Mouse (Mus musculus) liver, postnatal 0 days (tissue): Measurements from ENCODE around the gene Gm17359. TPM values are rescaled to one million over a fixed set of nuclear protein-coding genes. Genes with fewer than 3 reads are reported as not detected.

ENCODE experiments used
- ATAC-seq: fragments of 200-750 bp; cut with Nextera tagmentation; 2 replicates; pipeline ENCODE4 v1.8.0; 2017; ENCODE audit warnings: mild to moderate bottlenecking, moderate library complexity
- DNase-seq: peaks from one replicate; pipeline ENCODE4 v3.0.0-alpha.2; 2016
- H3K27ac ChIP-seq: fragments of 300-500 bp; sonication (generic); 2 replicates; pipeline ENCODE4 v1.5.1; 2014; ENCODE audit warnings: antibody characterized with exemption, moderate library complexity, mild to moderate bottlenecking, low read depth
- H3K27me3 ChIP-seq: fragments of 300-500 bp; sonication (generic); 2 replicates; pipeline ENCODE4 v1.6.1; 2014; ENCODE audit warnings: low read length, control low read depth, mixed read lengths; ENCODE audit not compliant: insufficient read depth
- H3K36me3 ChIP-seq: fragments of 300-500 bp; sonication (generic); replicated peaks from 2 replicates; pipeline ENCODE4 v1.6.1; 2014; ENCODE audit warnings: mild to moderate bottlenecking, control low read depth, low read length, moderate library complexity, mixed read lengths; ENCODE audit not compliant: insufficient read depth
- H3K4me1 ChIP-seq: fragments of 300-500 bp; sonication (generic); 2 replicates; pipeline ENCODE4 v1.6.1; 2014; ENCODE audit warnings: antibody characterized with exemption, mild to moderate bottlenecking, control low read depth; ENCODE audit not compliant: insufficient read depth
- H3K4me2 ChIP-seq: fragments of 300-500 bp; sonication (generic); 2 replicates; pipeline ENCODE4 v1.6.1; 2014; ENCODE audit warnings: low read depth, mild to moderate bottlenecking, low read length, moderate library complexity, mixed read lengths
- H3K4me3 ChIP-seq: fragments of 300-500 bp; sonication (generic); 2 replicates; pipeline ENCODE4 v1.5.1; 2014; ENCODE audit warnings: low read depth, low read length
- H3K9ac ChIP-seq: fragments of 300-500 bp; sonication (generic); replicated peaks from 2 replicates; pipeline ENCODE4 v1.6.1; 2014; ENCODE audit warnings: mild to moderate bottlenecking, moderate library complexity
- H3K9me3 ChIP-seq: fragments of 300-500 bp; sonication (generic); 2 replicates; pipeline ENCODE4 v1.6.1; 2016; ENCODE audit warnings: mild to moderate bottlenecking, control low read depth, low read length, mixed read lengths
- CTCF ChIP-seq: sonication (generic); IDR thresholded peaks from 2 replicates; pipeline ENCODE4 v1.5.1; 2016; ENCODE audit warnings: antibody characterized with exemption, low read depth
- EP300 ChIP-seq: IDR thresholded peaks from 2 replicates; pipeline ENCODE4 v1.6.1; 2016; ENCODE audit warnings: antibody characterized with exemption, low read depth, mild to moderate bottlenecking
- WGBS: fragments of 180-500 bp; shearing (Covaris S2); extraction: QIAGEN DNeasy Blood & Tissue Kit; methylation state at CpG from one replicate; pipeline ENCODE4 v1.1.7; 2014; ENCODE audit not compliant: insufficient replicate concordance; 5-methylcytosine and 5-hydroxymethylcytosine counted together
- polyA plus RNA-seq: library from polyadenylated mRNA; unstranded; fragments of >200 nt; fragmentation: Nextera tagmentation; extraction: Ambion mirVana; gene quantifications from 2 replicates; pipeline ENCODE4 v1.2.1, GENCODE M21; 2015

The Gm17359 gene
- polyA plus RNA-seq, 1 experiment from 2014 or later = 0.09 TPM

DNA sequence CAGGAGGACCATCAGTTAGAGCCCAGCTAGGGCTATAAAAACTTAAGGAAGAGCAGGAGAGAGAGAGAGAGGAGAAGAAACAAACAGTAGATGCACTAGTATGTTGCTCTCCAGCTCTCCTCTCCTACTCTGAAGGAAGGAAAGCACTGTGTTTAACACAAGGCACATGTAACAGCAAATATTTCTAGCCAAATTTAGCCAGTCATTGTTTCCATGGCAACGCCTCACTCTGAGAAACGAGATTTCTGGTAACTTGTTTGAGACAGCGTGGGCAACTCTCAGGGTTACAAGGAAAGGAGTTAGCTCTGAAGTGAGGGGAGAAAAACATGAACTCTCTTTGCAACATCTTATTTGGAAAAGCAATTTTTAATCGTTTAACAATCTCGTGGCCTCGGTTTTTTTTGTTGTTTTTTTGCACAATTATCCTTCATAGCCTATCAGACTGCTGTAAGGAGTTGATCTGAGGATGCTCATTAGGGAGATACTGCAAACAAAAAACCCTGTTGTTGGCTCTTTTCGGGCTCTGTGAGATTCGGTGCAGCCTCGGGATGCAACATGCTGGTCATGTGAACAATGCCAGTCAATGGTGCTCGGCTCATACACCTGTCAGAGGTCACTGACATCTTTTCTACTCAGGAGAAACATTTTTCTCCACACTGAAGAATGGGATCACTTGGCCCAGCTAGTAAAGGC, 22.3 kb upstream of the Gm17359 start:
- no peak overlapping the region for H3K9ac ChIP-seq
- no peaks in the 10 kb centered on the region for H3K36me3 ChIP-seq
- no peaks in the 10 kb centered on the region for H3K9me3 ChIP-seq
- TF ChIP-seq EP300 (no peak), CTCF (no peak)
- no peaks in the 10 kb centered on the region for H3K4me1 ChIP-seq
- 62% methylated on average over 10 of the region's 10 CpGs for WGBS
- H3K27me3 ChIP-seq = no peaks in the 10 kb centered on the region
- DNase-seq (no peak), ATAC-seq (no peak)
- no peak overlapping the region for H3K4me2 ChIP-seq
- H3K27ac ChIP-seq = no peak overlapping the region
- no peak overlapping the region for H3K4me3 ChIP-seq

DNA sequence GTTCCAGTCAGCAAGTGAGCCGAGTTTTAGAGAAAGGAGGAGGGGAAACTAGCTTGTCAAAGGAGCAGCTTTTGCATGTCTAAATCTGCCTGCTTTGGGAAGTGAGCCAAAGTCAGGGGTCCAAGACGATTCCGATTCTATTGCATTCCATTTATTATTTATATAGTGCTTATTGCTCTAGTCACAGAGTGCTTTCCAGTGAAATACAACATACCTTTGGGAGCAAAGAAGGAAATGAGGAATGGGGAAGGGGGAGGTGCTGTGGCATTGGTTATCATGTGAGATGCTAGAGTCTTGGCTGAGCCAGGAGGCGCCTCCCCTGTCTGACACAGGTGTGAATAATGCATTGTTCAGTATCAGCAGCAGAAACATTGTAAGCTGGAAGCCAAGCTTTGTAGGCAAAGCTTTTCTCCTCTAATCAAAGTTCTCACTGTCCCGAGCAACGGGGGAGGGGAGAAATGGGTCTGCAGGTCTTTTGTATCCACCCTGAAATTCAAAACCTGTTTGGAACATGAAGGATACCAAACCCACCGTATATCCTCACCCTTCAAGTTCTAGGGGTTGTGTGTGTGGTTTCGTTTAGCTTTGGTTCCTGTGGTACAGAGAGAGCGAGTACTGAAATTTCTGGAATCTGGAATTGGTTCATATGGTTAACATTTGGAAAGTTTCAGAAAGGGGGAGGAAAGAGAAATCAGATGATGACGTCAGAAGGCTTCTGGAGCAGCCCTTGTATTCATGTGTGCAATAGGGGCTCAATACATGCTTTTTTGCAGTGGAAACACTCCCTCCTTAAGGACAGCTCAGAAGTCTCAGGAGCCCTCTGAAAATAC, 11.5 kb upstream of the Gm17359 start:
- H3K4me3 ChIP-seq = no peak overlapping the region
- no peaks in the 10 kb centered on the region for H3K36me3 ChIP-seq
- H3K27ac ChIP-seq = no peak overlapping the region
- no peak for TF ChIP-seq EP300
- no peak for TF ChIP-seq CTCF
- DNase-seq (no peak), ATAC-seq (no peak)
- H3K27me3 ChIP-seq = no peaks in the 10 kb centered on the region
- H3K9ac ChIP-seq = no peak overlapping the region
- H3K9me3 ChIP-seq = no peaks in the 10 kb centered on the region
- H3K4me1 ChIP-seq = no peaks in the 10 kb centered on the region
- H3K4me2 ChIP-seq = no peak overlapping the region
- 55% methylated on average over 10 of the region's 10 CpGs for WGBS

DNA sequence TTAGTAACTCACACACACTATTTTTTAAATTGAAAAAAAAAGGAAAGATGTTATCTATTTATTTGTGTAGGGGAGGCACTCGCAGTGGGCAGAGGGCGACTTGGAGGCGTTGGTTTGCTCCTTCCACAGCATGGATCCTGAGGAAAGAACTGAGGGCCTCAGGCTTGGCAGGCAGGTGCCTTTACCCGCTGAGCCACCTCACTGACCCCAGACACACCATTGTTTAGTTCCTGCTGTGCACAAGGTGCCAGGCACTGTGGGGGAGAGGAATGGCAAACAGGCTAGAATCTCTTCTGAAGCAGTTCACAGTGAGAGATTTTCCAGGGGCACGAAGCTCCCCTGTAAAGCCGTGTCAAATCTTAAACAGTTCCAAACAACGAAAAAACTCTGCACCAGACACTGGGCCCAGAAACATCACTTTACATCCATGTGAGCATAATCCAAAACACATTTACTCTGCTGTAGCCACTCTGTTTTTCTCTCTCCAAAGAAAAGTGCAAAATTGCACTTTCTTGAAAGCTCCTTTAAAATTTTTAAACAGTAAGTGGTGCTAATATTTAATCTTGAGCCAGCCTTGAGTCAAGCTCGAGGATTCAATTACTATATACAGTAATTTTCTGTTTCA, 6.7 kb upstream of the Gm17359 start:
- no peak overlapping the region for H3K27ac ChIP-seq
- WGBS = 58% methylated on average over 8 of the region's 8 CpGs
- ATAC-seq (no peak), DNase-seq (no peak)
- no peaks in the 10 kb centered on the region for H3K27me3 ChIP-seq
- no peaks in the 10 kb centered on the region for H3K4me1 ChIP-seq
- H3K9ac ChIP-seq = no peak overlapping the region
- no peak overlapping the region for H3K4me3 ChIP-seq
- H3K4me2 ChIP-seq = no peak overlapping the region
- H3K36me3 ChIP-seq = no peaks in the 10 kb centered on the region
- H3K9me3 ChIP-seq = no peaks in the 10 kb centered on the region
- TF ChIP-seq EP300 = no peak
- no peak for TF ChIP-seq CTCF

DNA sequence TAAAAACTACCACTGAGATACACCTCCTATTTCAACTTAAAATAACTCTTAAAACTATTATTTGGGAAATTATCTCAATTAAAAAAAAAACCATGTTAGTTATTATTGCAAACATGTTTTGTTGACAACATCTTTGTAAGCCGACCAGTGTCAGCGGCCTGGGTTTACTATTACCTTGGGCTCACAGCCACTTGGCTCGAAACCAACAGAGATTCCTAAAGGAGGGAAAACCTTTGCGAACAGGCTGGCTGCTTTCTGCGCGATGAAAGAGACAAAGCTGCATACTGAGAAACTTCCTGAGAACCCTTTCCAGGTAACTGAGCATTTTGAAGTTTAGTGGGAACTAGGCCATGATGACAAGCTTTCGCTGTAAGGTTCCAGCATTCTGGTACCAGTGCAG, 3.4 kb upstream of the Gm17359 start:
- Histone ChIP-seq H3K27ac (no peak overlapping the region), H3K27me3 (no peaks in the 10 kb centered on the region), H3K9me3 (no peaks in the 10 kb centered on the region), H3K4me2 (no peak overlapping the region), H3K36me3 (no peaks in the 10 kb centered on the region), H3K9ac (no peak overlapping the region), H3K4me1 (no peaks in the 10 kb centered on the region), H3K4me3 (no peak overlapping the region)
- 75% methylated on average over 7 of the region's 7 CpGs for WGBS
- ATAC-seq (no peak), DNase-seq (no peak)
- TF ChIP-seq EP300 = no peak
- no peak for TF ChIP-seq CTCF

DNA sequence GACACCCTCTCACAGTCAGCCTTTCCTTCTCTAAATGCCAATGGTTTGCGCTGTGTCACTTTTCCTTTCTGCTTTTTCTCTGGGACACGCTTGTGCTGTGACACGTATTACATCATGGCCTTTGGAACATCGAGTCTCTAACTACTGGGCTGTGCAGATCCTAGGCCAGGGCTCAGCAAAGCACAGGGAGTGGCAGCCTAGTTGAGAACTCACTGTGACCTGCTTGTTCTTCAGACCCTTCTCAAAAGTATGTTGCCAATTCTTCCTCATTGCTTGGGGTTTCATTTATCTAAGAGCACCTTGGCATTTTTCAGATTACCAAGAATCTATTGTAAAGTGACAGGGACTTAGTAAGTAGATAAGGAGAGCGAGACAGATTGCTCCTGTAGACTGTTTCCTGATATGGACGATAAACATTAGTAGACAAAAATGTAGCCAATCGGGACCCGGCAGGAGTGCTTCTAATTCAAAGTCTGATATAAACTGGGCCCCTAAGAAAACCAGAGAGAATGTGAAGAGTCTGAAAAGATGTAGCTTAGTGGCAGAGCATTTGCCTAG, 2.7 kb upstream of the Gm17359 start:
- 64% methylated on average over 8 of the region's 8 CpGs for WGBS
- Histone ChIP-seq H3K4me1 (no peaks in the 10 kb centered on the region), H3K27ac (no peak overlapping the region), H3K9me3 (no peaks in the 10 kb centered on the region), H3K27me3 (no peaks in the 10 kb centered on the region), H3K36me3 (no peaks in the 10 kb centered on the region), H3K4me2 (no peak overlapping the region), H3K4me3 (no peak overlapping the region), H3K9ac (no peak overlapping the region)
- DNase-seq (no peak), ATAC-seq (no peak)
- TF ChIP-seq CTCF (no peak), EP300 (peak; percentile 75)

DNA sequence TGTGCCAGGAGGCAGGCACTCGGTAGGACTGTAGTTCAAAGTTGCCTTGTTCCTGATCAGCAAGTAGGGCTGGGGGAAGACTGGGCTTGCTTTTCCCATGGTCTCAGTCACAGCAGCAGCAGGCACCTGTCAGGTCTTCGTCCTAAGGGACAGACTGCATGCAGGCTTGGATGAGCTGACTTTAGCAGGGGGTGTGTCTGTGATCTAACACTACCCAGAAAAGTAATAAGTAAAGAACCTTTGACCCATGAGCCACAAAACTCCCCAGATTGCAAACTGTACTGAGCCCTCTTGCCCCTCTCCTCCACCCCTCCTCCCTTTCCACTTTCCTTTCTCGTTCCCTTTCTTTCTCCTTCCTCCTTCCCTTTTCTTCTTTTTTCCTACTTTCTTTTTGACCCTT, 4.3 kb downstream of the Gm17359 start:
- H3K27ac ChIP-seq = no peak overlapping the region
- no peaks in the 10 kb centered on the region for H3K4me1 ChIP-seq
- DNase-seq = no peak
- no peak for ATAC-seq
- no peak overlapping the region for H3K4me3 ChIP-seq
- no peak overlapping the region for H3K4me2 ChIP-seq
- no peaks in the 10 kb centered on the region for H3K27me3 ChIP-seq
- WGBS = 39% methylated on average over 3 of the region's 3 CpGs
- TF ChIP-seq EP300 = no peak
- TF ChIP-seq CTCF = no peak
- H3K9me3 ChIP-seq = no peaks in the 10 kb centered on the region
- H3K9ac ChIP-seq = no peak overlapping the region
- H3K36me3 ChIP-seq = no peaks in the 10 kb centered on the region
